Mouse (Mus musculus) forebrain, embryonic 12.5 days (tissue): Measurements from ENCODE around the gene Tfec. TPM values are rescaled to one million over a fixed set of nuclear protein-coding genes. Genes with fewer than 3 reads are reported as not detected.

ENCODE experiments used
- ATAC-seq: fragments of 200-750 bp; cut with Nextera tagmentation; 2 replicates; pipeline ENCODE4 v1.8.0; 2017; ENCODE audit warnings: moderate TSS enrichment; ENCODE audit not compliant: low FRiP score
- H3K27ac ChIP-seq: fragments of 300-500 bp; sonication (generic); 2 replicates; pipeline ENCODE4 v1.5.1; 2016; ENCODE audit warnings: mild to moderate bottlenecking
- H3K27me3 ChIP-seq: fragments of 300-500 bp; sonication (generic); 2 replicates; pipeline ENCODE4 v1.6.1; 2016; ENCODE audit warnings: mild to moderate bottlenecking
- H3K36me3 ChIP-seq: fragments of 300-500 bp; sonication (generic); replicated peaks from 2 replicates; pipeline ENCODE4 v1.6.1; 2016; ENCODE audit warnings: mild to moderate bottlenecking
- H3K4me1 ChIP-seq: fragments of 300-500 bp; sonication (generic); 2 replicates; pipeline ENCODE4 v1.6.1; 2016
- H3K4me2 ChIP-seq: fragments of 300-500 bp; sonication (generic); 2 replicates; pipeline ENCODE4 v1.6.1; 2016; ENCODE audit warnings: mild to moderate bottlenecking, moderate library complexity
- H3K4me3 ChIP-seq: fragments of 300-500 bp; sonication (generic); replicated peaks from 2 replicates; pipeline ENCODE4 v1.5.1; 2016; ENCODE audit warnings: mild to moderate bottlenecking
- H3K9ac ChIP-seq: fragments of 300-500 bp; sonication (generic); 2 replicates; pipeline ENCODE4 v1.6.1; 2016; ENCODE audit warnings: mild to moderate bottlenecking
- H3K9me3 ChIP-seq: fragments of 300-500 bp; sonication (generic); 2 replicates; pipeline ENCODE4 v1.6.1; 2016
- WGBS: fragments of 180-500 bp; shearing (Covaris S2); methylation state at CpG from one replicate; pipeline ENCODE4 v1.1.7; 2016; 5-methylcytosine and 5-hydroxymethylcytosine counted together
- polyA plus RNA-seq: library from polyadenylated mRNA; unstranded; fragments of >200 nt; fragmentation: Nextera tagmentation; extraction: Ambion mirVana; gene quantifications from 2 replicates; pipeline ENCODE4 v1.2.1, GENCODE M21; 2016

Tfec gene
- 0.36 and 0.49 TPM in 2 replicates for polyA plus RNA-seq

DNA sequence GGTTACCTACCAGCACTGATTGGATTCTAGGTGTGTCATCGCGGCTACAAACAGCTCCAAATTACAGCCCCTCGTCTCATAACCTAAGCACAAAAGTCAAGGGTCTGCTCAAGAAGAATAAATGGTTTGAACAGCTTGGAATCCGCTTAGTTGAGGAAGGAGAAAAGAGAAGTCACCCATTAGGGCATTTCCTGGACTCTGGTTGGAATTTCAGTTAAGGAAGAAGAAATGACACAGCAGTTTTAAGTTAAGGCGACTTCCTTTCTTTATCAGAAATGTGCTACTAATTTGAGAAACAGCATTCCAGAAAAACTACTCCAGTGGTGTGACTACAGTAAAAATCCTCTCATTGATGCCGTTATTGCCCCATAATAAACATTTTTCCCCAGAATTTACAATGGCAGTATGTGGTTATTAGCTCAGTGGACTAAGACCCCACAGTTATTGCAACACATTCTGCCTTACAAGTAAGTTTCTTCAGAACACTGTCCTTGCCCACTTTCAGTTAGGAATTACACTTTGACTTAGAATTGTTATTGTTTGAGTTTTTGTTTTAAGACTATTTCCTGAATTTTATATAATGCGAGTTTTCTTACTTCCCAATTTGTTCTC is at the start of gene Tfec:
Gene Tfec, minus strand, starts transcription at position 191 of the 612 bp plus-strand sequence.
- WGBS, result 87% methylated on average over 7 of the region's 7 CpGs
- Histone ChIP-seq H3K4me2 (no peak within 1 kb of the TSS), H3K27ac (no peak within 1 kb of the TSS), H3K4me1 (no peaks in the 10 kb centered on the region), H3K27me3 (no peaks in the 10 kb centered on the region), H3K9ac (no peak within 1 kb of the TSS), H3K36me3 (no peaks in the 10 kb centered on the region), H3K9me3 (no peaks in the 10 kb centered on the region), H3K4me3 (no peak within 1 kb of the TSS)
- ATAC-seq, result no peak

GRCm38 (mm10) chr6:16947837-16948236 is 49.6 kb upstream of the Tfec start:
- H3K27me3 ChIP-seq, result no peaks in the 10 kb centered on the region
- H3K27ac ChIP-seq, result no peak overlapping the region
- H3K9me3 ChIP-seq, result no peaks in the 10 kb centered on the region
- no peak overlapping the region for H3K9ac ChIP-seq
- 72% methylated on average over 3 of the region's 3 CpGs for WGBS
- no peak overlapping the region for H3K4me2 ChIP-seq
- H3K4me3 ChIP-seq, result no peak overlapping the region
- no peak for ATAC-seq
- no peaks in the 10 kb centered on the region for H3K4me1 ChIP-seq
- no peaks in the 10 kb centered on the region for H3K36me3 ChIP-seq

GRCm38 (mm10) chr6:16943513-16943912 is 45.3 kb upstream of the Tfec start:
- H3K36me3 ChIP-seq, result no peaks in the 10 kb centered on the region
- ATAC-seq, result no peak
- H3K4me2 ChIP-seq, result no peak overlapping the region
- WGBS, result 84% methylated on average over 3 of the region's 3 CpGs
- no peak overlapping the region for H3K27ac ChIP-seq
- no peak overlapping the region for H3K9ac ChIP-seq
- no peak overlapping the region for H3K4me3 ChIP-seq
- no peaks in the 10 kb centered on the region for H3K9me3 ChIP-seq
- H3K27me3 ChIP-seq, result no peaks in the 10 kb centered on the region
- H3K4me1 ChIP-seq, result peaks cover 6% of the 10 kb centered on the region; the same call in 1 of the 2 replicates

- 30% methylated on average over 4 of the region's 4 CpGs for WGBS
- Histone ChIP-seq H3K4me3 (no peak overlapping the region), H3K4me1 (peaks cover 6% of the 10 kb centered on the region; the same call in 1 of the 2 replicates), H3K9me3 (no peaks in the 10 kb centered on the region), H3K27ac (no peak overlapping the region), H3K4me2 (no peak overlapping the region), H3K9ac (no peak overlapping the region), H3K36me3 (no peaks in the 10 kb centered on the region), H3K27me3 (no peaks in the 10 kb centered on the region)
- peak; percentile 90; the same call in 1 of the 2 replicates for ATAC-seq
These were observed 44.2 kb upstream of the Tfec start for GRCm38 (mm10) chr6:16942433-16942832.

GRCm38 (mm10) chr6:16931059-16931458 is 32.8 kb upstream of the Tfec start:
- no peak for ATAC-seq
- 80% methylated on average over 6 of the region's 6 CpGs for WGBS
- no peaks in the 10 kb centered on the region for H3K4me1 ChIP-seq

DNA sequence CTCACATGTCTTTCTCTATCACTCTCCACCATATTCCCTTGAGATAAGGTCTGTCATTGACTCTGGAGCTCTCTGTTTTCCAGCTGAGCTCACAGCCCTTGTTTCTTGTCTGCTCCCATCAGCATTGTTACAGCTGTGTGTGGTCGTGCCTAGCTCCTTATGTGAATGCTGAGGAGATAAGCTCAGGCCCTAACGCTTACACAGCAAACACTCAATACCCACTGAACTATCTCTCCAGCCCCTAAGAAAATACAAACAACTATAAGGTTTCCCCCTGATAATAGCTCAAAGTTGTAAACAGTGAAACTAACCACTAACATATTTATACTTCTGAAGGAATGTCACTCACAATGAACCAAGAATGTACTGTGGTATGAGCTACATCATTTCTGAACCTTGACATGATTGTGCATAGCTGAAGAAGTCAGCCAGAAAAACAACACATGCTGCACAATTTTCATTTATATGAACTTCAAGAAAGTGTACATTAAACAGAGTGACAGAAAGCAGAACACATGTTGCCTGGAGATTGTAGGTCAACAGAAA is 21.9 kb upstream of the Tfec start:
- Histone ChIP-seq H3K27me3 (no peaks in the 10 kb centered on the region), H3K36me3 (no peaks in the 10 kb centered on the region), H3K4me2 (no peak overlapping the region), H3K9me3 (no peaks in the 10 kb centered on the region), H3K27ac (no peak overlapping the region), H3K9ac (no peak overlapping the region), H3K4me1 (no peaks in the 10 kb centered on the region), H3K4me3 (no peak overlapping the region)
- no peak for ATAC-seq
- 62% methylated on average over 2 of the region's 2 CpGs for WGBS

More at GRCm38 (mm10) chr6:16931059-16931458, 32.8 kb upstream of the Tfec start:
- Histone ChIP-seq H3K9ac (no peak overlapping the region), H3K4me3 (no peak overlapping the region), H3K36me3 (no peaks in the 10 kb centered on the region), H3K9me3 (no peaks in the 10 kb centered on the region), H3K27ac (no peak overlapping the region), H3K4me2 (no peak overlapping the region), H3K27me3 (no peaks in the 10 kb centered on the region)

- Histone ChIP-seq H3K27ac (no peak overlapping the region), H3K9ac (no peak overlapping the region), H3K4me1 (no peaks in the 10 kb centered on the region), H3K4me2 (no peak overlapping the region), H3K36me3 (no peaks in the 10 kb centered on the region), H3K9me3 (no peaks in the 10 kb centered on the region), H3K4me3 (no peak overlapping the region), H3K27me3 (no peaks in the 10 kb centered on the region)
- no peak for ATAC-seq
- 84% methylated on average over 5 of the region's 5 CpGs for WGBS
These were observed 6.4 kb downstream of the Tfec start for GRCm38 (mm10) chr6:16891819-16892218.

DNA sequence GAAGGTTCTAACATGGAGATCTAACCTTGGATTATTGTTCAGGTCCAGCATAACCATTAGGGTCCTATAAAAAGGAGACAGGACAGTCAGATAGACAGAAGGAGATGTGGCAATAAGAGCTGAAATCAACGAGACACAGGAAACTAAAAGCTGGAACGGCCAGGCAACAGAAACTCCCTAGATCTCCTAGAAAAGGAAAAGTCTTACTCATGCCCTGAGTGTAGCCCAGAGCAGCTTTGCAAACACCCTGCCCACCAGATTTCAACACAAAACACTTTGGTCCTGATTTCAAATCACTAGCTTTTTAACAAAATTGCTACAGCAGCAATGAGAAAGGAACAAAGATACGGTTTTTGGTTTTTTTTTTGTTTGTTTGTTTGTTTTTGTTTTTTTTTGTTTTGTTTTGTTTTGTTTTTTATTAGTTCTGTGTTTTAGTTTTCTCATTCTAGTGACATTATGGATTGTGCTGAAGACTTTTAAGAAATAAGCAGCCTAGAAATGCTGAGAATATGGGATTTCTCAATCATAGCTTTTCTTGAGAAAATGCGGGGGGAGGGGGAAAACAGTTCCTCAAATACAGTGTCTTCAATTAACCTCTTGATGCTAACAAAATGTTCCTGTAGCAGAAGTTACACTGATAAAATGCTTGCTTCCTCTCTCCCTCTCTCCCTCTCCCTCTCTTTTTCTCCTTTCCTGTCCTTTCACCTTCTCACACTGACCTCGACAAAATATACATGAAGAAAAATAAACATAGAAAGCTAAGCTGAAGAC is 14.5 kb downstream of the Tfec start:
- no peak for ATAC-seq
- Histone ChIP-seq H3K9me3 (no peaks in the 10 kb centered on the region), H3K36me3 (no peaks in the 10 kb centered on the region), H3K4me1 (no peaks in the 10 kb centered on the region), H3K4me3 (no peak overlapping the region), H3K27me3 (no peaks in the 10 kb centered on the region), H3K27ac (no peak overlapping the region), H3K4me2 (no peak overlapping the region), H3K9ac (no peak overlapping the region)
- WGBS, result 81% methylated on average over 5 of the region's 5 CpGs

DNA sequence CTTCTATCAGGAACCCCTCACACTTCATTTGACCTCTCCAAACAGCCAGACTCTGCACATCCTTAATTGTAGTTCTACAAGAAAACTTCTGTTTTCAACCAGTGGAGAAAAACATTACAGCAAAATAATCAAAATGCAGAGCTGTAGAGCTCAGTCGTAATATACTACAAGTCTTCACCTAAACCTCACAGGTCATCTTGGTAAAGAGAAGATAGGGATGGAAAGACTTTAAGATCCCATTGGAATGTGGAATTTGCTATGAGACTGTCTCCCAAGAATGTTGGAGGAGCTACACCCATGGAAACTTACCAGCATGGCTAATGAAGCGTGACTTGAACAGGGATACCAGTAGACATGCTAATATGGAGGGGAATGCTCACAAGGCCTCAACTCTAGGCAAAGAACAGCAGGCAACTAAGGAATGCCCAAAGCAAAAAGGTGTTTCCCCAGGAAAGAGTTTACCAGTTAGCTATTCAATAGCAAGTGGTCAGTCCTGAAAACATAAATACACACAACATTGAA is 24.2 kb downstream of the Tfec start:
- Histone ChIP-seq H3K4me3 (no peak overlapping the region), H3K27ac (no peak overlapping the region), H3K4me2 (no peak overlapping the region), H3K36me3 (no peaks in the 10 kb centered on the region), H3K27me3 (no peaks in the 10 kb centered on the region), H3K4me1 (no peaks in the 10 kb centered on the region), H3K9ac (no peak overlapping the region), H3K9me3 (no peaks in the 10 kb centered on the region)
- WGBS, result 92% methylated on average over 2 of the region's 2 CpGs
- ATAC-seq, result no peak

DNA sequence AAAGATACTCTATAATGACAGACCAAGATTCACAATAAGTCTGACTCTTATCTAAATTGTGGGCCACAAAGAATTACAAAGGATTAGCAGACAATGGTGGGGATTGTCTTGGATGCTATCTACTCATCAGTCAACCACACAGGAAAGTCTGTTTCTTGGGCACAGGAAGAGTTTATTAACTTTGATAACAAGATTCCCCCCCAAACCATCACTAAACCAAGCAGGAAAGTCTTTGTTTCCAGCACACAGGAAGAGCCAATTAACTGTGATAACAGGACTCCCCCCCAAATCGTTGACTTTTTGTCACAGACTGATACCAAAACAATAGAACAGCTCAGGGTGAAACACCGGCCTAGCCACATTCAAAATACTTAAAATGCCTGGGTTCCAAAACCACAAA is 28.2 kb downstream of the Tfec start:
- H3K4me2 ChIP-seq, result no peak overlapping the region
- H3K36me3 ChIP-seq, result no peaks in the 10 kb centered on the region
- H3K9ac ChIP-seq, result no peak overlapping the region
- H3K4me3 ChIP-seq, result no peak overlapping the region
- no peak for ATAC-seq
- no peak overlapping the region for H3K27ac ChIP-seq
- no peaks in the 10 kb centered on the region for H3K9me3 ChIP-seq
- H3K4me1 ChIP-seq, result no peaks in the 10 kb centered on the region
- WGBS, result 52% methylated on average over 2 of the region's 2 CpGs
- H3K27me3 ChIP-seq, result no peaks in the 10 kb centered on the region

DNA sequence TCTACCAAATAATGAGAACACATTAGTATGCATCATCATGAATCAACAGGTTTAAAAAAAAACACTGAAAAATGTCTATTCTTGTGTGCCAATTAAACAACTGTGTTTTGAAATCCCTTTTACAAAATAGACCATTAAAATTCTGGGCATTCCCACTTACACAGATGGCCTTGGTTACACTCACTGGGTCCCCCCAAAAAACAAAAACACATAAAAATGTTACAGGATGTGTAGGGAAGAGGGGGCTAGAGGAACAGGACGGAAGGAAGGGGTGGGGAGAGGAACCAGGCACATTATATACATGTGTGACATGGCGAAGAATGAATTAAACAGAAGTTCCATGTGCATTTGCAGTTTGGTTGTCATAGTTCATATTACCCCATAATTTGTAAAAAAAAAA is 29.9 kb downstream of the Tfec start:
- WGBS, result 71% methylated on average over 2 of the region's 2 CpGs

DNA sequence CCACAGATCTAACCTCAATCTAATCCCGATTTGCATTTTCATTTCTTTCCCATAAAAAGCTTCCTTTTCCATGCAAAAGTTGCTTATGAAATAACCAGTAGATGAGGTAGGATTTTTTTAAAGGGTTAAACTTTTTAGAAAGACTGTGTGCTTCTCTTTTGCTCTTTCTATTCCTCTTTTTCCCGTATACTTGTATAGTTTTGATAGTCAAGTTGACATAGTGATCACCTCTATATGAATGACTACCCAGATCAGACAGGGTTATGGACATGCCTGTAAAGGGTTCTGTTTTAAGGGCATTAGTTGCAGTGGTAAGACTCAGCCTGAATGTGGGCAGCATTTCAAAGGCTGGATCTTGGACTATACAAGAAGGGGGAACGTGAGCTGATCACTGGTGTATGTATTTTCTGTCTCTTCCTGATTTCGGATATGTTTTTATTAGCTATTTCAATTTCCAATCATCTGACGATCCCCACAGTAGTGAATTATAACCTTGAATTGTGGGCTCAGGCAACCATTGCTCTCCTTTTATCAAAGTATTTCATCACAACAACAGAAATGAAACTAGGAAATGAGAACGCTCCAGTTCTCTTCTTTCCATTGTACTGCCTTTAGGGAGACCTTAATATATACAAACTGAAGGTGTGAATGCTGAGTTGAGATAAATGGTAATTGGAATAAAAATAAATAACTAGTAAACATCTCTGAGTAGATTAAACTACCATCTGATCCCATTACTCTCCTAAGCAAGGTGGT is 35.3 kb downstream of the Tfec start:
- H3K4me1 ChIP-seq, result no peaks in the 10 kb centered on the region
- H3K4me3 ChIP-seq, result no peak overlapping the region
- ATAC-seq, result no peak
- H3K27me3 ChIP-seq, result no peaks in the 10 kb centered on the region
- no peak overlapping the region for H3K27ac ChIP-seq
- H3K9ac ChIP-seq, result no peak overlapping the region
- H3K36me3 ChIP-seq, result no peaks in the 10 kb centered on the region
- no peak overlapping the region for H3K4me2 ChIP-seq
- WGBS, result 95% methylated on average over 6 of the region's 6 CpGs
- no peaks in the 10 kb centered on the region for H3K9me3 ChIP-seq

More for the DNA sequence above, 29.9 kb downstream of the Tfec start:
- Histone ChIP-seq H3K36me3 (no peaks in the 10 kb centered on the region), H3K9ac (no peak overlapping the region), H3K9me3 (no peaks in the 10 kb centered on the region), H3K4me2 (no peak overlapping the region), H3K4me1 (no peaks in the 10 kb centered on the region), H3K27ac (no peak overlapping the region), H3K27me3 (no peaks in the 10 kb centered on the region), H3K4me3 (no peak overlapping the region)
- ATAC-seq, result no peak
